Mouse (Mus musculus): ENCODE results near the gene Osbp2.

GRCm38 (mm10) chr11:3723910-3724309 lies 139.8 kb downstream of the Osbp2 start:
- no peak for TF ChIP-seq TAL1 (IDR thresholded peaks at IDR 0.05; ENCODE audit: low read length)
- TF ChIP-seq GATA1 (IDR thresholded peaks at IDR 0.05; ENCODE audit: low read length) = no peak
